Mouse (Mus musculus) lung, embryonic 14.5 days (tissue): ENCODE data around the gene Akt1. TPM values are rescaled to one million over a fixed set of nuclear protein-coding genes. Genes with fewer than 3 reads are reported as not detected.
A peak's percentile ranks its signal among the peaks of the same experiment; 100 is the strongest.

ENCODE experiments used
- ATAC-seq: fragments of 200-750 bp; cut with Nextera tagmentation; 2 replicates; pipeline ENCODE4 v1.8.0; 2017; ENCODE audit warnings: mild to moderate bottlenecking, moderate TSS enrichment, moderate library complexity; ENCODE audit not compliant: insufficient read depth
- DNase-seq: peaks from one replicate; pipeline ENCODE4 v3.0.0-alpha.2; 2015
- H3K27ac ChIP-seq: fragments of 300-500 bp; sonication (generic); 2 replicates; pipeline ENCODE4 v1.5.1; 2014; ENCODE audit warnings: low read depth, mild to moderate bottlenecking, moderate library complexity
- H3K27me3 ChIP-seq: fragments of 300-500 bp; sonication (generic); 2 replicates; pipeline ENCODE4 v1.6.1; 2014; ENCODE audit warnings: low read length, control low read depth; ENCODE audit not compliant: insufficient read depth
- H3K36me3 ChIP-seq: fragments of 300-500 bp; sonication (generic); 2 replicates; pipeline ENCODE4 v1.6.1; 2014; ENCODE audit warnings: control low read depth; ENCODE audit not compliant: insufficient read depth
- H3K4me1 ChIP-seq: fragments of 300-500 bp; sonication (generic); 2 replicates; pipeline ENCODE4 v1.6.1; 2014; ENCODE audit warnings: antibody characterized with exemption, control low read depth; ENCODE audit not compliant: insufficient read depth
- H3K4me2 ChIP-seq: fragments of 300-500 bp; sonication (generic); 2 replicates; pipeline ENCODE4 v1.6.1; 2014; ENCODE audit warnings: mild to moderate bottlenecking
- H3K4me3 ChIP-seq: fragments of 300-500 bp; sonication (generic); 2 replicates; pipeline ENCODE4 v1.5.1; 2014; ENCODE audit warnings: low read depth, low read length
- H3K9ac ChIP-seq: fragments of 300-500 bp; sonication (generic); 2 replicates; pipeline ENCODE4 v1.6.1; 2014
- H3K9me3 ChIP-seq: fragments of 300-500 bp; sonication (generic); 2 replicates; pipeline ENCODE4 v1.6.1; 2016; ENCODE audit warnings: low read depth, low read length, control low read depth
- CTCF ChIP-seq: IDR thresholded peaks from 2 replicates; pipeline ENCODE4 v1.5.1; 2016; ENCODE audit warnings: antibody characterized with exemption, low read depth
- WGBS: fragments of 180-500 bp; shearing (Covaris S2); extraction: QIAGEN DNeasy Blood & Tissue Kit; methylation state at CpG from one replicate; pipeline ENCODE4 v1.1.7; 2014; 5-methylcytosine and 5-hydroxymethylcytosine counted together
- polyA plus RNA-seq: library from polyadenylated mRNA; unstranded; fragments of >200 nt; fragmentation: Nextera tagmentation; extraction: Ambion mirVana; gene quantifications from 2 replicates; pipeline ENCODE4 v1.2.1, GENCODE M21; 2014

Gene Akt1
- polyA plus RNA-seq, 1 experiment from 2014 or later, result 166 TPM

DNA sequence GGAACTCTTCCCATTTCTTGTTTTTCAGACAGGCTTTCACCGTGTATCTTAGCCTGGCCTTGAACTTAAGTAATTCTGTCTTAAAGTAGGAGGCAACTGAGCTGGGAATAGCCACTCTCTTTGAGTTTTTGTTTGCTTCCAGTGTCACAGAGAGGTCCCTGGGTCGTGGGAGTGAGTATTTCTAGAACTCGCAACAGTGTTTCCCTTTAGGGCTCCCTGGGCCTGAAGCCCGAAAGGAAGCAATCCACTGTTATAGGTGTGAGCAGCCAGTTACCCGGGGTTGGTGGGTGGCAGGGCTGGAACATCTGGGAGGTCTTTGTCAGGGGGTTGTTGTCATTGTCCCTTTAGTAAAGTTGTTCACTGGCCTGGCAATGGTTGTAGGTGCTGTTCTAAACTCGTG, 28.5 kb downstream of the Akt1 start:
- Histone ChIP-seq H3K27me3 (no peaks in the 10 kb centered on the region), H3K9me3 (no peaks in the 10 kb centered on the region), H3K4me2 (peak overlapping the region; percentile 90), H3K4me1 (peaks cover 4% of the 10 kb centered on the region; the same call in 1 of the 2 replicates), H3K27ac (no peak overlapping the region), H3K4me3 (peak overlapping the region; percentile 79), H3K9ac (peak overlapping the region; percentile 82), H3K36me3 (peaks cover 41% of the 10 kb centered on the region)
- 33% methylated on average over 6 of the region's 6 CpGs for WGBS
- no peak for TF ChIP-seq CTCF
- DNase-seq (no peak), ATAC-seq (no peak)

DNA sequence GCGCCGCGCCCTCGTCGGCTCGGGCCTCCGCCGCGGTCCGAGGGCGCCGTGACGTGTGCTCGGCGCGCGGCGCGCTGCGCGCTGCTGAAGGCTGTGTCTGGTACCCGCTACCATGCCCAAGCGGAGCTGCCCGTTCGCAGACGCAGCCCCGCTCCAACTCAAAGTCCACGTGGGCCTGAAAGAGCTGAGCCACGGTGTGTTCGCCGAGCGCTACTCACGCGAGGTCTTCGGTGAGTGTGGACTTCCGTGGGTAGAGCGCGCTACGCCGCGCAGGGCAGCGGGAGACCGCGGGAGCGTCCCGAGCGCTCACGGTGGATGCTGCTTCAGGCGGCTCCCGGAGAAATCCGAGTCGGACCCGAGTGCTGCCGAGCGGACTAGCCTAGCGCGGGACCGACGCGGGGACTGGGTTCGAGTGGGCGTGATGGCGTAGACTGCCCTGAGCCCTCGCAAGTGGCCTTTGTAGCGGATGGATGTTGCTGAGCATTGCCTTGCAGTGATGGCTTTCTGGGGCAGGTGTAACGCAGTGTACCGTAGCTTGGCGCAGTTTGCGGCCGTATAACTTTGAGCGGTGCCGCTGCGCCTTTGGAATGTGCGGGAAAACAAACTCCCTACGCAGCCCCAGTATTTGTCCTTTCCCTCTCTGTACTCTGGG, 29.7 kb downstream of the Akt1 start:
- Histone ChIP-seq H3K36me3 (peaks cover 29% of the 10 kb centered on the region), H3K4me3 (peak overlapping the region; percentile 79), H3K27me3 (no peaks in the 10 kb centered on the region), H3K9me3 (no peaks in the 10 kb centered on the region), H3K4me1 (peaks cover 4% of the 10 kb centered on the region; the same call in 1 of the 2 replicates), H3K9ac (peak overlapping the region; percentile 82), H3K27ac (peak overlapping the region; percentile 88), H3K4me2 (peak overlapping the region; percentile 90)
- DNase-seq (peak; percentile 63), ATAC-seq (peak; percentile 48)
- WGBS, result under 1% methylated on average over 75 of the region's 75 CpGs
- no peak for TF ChIP-seq CTCF

DNA sequence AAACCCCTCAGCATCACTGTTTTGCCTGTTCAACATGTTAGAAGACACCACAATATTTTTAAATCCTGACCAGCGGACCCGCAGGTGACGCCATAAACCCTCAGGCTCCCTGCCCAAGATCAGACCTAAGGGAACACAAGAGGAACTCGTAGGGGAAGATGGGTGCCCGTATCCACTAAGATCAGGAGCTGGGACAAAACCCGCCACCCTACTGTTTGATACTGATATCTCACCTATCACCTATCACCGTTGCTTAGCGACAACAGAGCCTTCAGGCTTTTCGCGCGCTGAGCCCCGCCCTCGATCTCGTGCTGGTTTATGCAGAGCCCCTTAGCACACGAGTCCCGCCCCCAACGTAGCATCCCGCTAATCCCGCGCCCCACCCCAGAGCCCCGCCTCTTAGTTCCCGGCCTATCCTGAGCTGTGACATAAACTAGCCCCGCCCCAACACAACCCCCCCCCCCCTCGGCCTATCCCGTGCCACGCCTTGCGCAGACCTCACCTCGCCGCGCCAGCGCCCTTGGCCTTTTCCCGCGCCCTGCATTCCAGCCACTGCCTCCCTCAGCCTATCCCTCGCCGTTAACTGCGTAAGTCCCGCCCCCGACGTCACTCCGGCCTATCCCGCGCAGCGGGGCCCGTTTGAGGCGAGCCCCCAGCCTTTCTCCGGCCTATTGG, 30.4 kb downstream of the Akt1 start, which contains the start of gene Siva1:
TSS of gene Siva1 (plus strand) at position 500 of the 675 bp plus-strand sequence.
- WGBS, result 2% methylated on average over 46 of the region's 46 CpGs
- H3K9me3 ChIP-seq, result no peaks in the 10 kb centered on the region
- peaks cover 23% of the 10 kb centered on the region for H3K36me3 ChIP-seq
- H3K4me2 ChIP-seq, result peak within 1 kb of the TSS; percentile 90
- H3K9ac ChIP-seq, result peak within 1 kb of the TSS; percentile 82
- DNase-seq (peak; percentile 99), ATAC-seq (peak; percentile 98)
- no peaks in the 10 kb centered on the region for H3K27me3 ChIP-seq
- H3K27ac ChIP-seq, result peak within 1 kb of the TSS; percentile 88
- TF ChIP-seq CTCF, result peak; percentile 7; the same call in 1 of the 2 replicates
- peak within 1 kb of the TSS; percentile 79 for H3K4me3 ChIP-seq
- H3K4me1 ChIP-seq, result peaks cover 4% of the 10 kb centered on the region; the same call in 1 of the 2 replicates

DNA sequence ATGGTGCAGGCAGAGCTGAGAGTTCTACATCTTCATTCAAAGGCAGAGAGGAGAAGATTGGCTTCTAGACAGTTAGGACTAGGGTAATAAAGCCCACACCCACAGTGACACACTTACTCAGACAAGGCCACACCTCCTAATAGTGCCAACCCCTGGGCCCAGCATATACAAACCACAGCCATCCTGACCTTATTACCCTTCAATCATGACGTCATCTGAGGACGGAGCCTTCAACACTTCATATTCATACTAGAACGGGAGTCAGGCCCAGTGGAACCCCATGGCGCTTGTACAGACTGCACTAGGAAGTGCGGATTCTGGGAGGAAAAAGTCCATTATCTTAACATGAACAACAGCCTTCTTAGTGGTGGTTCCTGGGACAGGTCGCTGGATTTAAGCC, 31.6 kb downstream of the Akt1 start:
- Histone ChIP-seq H3K4me1 (peaks cover 4% of the 10 kb centered on the region; the same call in 1 of the 2 replicates), H3K27me3 (no peaks in the 10 kb centered on the region), H3K9me3 (no peaks in the 10 kb centered on the region), H3K4me3 (no peak overlapping the region), H3K27ac (no peak overlapping the region), H3K9ac (no peak overlapping the region; the same call in 1 of the 2 replicates), H3K4me2 (no peak overlapping the region), H3K36me3 (peaks cover 11% of the 10 kb centered on the region)
- TF ChIP-seq CTCF, result no peak
- DNase-seq (no peak), ATAC-seq (no peak)
- 85% methylated on average over 6 of the region's 6 CpGs for WGBS

DNA sequence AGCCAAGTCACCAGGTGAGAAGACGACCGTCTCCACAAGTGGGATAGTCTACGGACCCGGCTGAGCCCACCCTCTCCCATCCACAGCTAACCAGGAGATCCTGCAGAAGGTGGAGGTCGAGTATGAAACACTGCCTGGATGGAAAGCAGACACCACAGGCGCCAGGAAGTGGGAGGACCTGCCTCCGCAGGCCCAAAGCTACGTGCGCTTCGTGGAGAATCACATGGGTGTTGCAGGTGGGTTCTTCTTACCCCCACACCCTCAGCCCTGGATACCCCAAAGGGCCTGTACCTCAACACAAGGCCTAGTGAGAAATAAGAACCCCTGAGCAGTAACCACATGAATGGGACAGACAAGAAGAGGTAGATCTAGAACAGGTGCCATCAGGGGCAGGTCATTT, 35.2 kb downstream of the Akt1 start:
- H3K27ac ChIP-seq, result no peak overlapping the region
- no peak overlapping the region for H3K4me3 ChIP-seq
- no peaks in the 10 kb centered on the region for H3K9me3 ChIP-seq
- no peak overlapping the region for H3K9ac ChIP-seq
- TF ChIP-seq CTCF, result no peak
- no peak for DNase-seq
- H3K4me2 ChIP-seq, result no peak overlapping the region
- WGBS, result 85% methylated on average over 10 of the region's 10 CpGs
- no peaks in the 10 kb centered on the region for H3K27me3 ChIP-seq
- no peaks in the 10 kb centered on the region for H3K36me3 ChIP-seq
- 0 out of 2 replicates have a peak, but pooled peaks cover 4% of the 10 kb centered on the region for H3K4me1 ChIP-seq
- ATAC-seq, result no peak

DNA sequence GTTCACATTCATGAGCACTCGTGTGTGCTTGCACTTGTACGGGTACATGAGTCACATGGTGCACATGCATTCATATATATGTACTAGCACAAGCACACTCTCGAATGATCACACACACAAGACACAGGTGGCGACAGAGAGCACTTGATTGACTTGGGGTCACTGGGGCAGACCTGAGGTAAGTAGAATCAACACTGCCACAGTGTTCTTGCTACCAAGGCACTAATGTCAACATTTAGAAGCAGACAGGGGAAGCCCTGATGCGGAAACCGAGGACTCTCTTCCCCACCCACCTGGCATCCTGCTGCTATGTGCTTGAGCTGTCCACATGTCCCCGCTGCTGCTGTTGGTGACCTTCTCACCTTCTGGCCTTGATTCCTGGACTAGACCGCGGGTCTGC, 41.0 kb downstream of the Akt1 start:
- peak; percentile 27 for DNase-seq
- Histone ChIP-seq H3K36me3 (no peaks in the 10 kb centered on the region), H3K9ac (no peak overlapping the region), H3K4me2 (no peak overlapping the region), H3K27ac (no peak overlapping the region), H3K4me1 (peaks cover 15% of the 10 kb centered on the region; the same call in 1 of the 2 replicates), H3K9me3 (no peaks in the 10 kb centered on the region), H3K4me3 (no peak overlapping the region), H3K27me3 (no peaks in the 10 kb centered on the region)
- ATAC-seq, result no peak
- 44% methylated on average over 9 of the region's 9 CpGs for WGBS
- peak; percentile 35; the same call in 1 of the 2 replicates for TF ChIP-seq CTCF

DNA sequence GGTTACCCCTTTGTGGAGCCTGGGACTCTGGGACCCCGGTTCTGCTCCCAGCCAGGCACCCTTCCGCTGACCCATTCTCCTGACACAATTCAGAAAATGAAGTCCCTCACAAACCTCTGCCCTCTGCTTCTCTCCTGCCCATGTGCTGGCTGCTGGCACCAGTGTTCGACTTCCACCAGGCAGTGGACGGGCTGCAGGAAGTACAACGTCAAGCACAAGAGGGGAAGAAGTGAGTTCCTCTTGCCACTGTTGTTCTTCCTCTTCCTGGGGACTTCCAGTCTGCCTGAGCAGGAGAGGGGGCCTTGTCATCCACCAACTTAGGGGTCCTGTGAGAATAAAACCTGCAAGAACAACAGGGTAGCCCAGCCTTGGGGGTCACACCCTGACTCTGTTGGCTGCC, 41.8 kb downstream of the Akt1 start:
- Histone ChIP-seq H3K4me3 (no peak overlapping the region), H3K27me3 (no peaks in the 10 kb centered on the region), H3K4me2 (no peak overlapping the region), H3K4me1 (peaks cover 20% of the 10 kb centered on the region; the same call in 1 of the 2 replicates), H3K36me3 (no peaks in the 10 kb centered on the region), H3K9me3 (no peaks in the 10 kb centered on the region), H3K9ac (no peak overlapping the region), H3K27ac (no peak overlapping the region; the same call in 1 of the 2 replicates)
- no peak for ATAC-seq
- no peak for DNase-seq
- 62% methylated on average over 5 of the region's 5 CpGs for WGBS
- no peak for TF ChIP-seq CTCF
